Mouse (Mus musculus) cerebellum, adult 2 months (tissue): Measurements from ENCODE around the gene Fbln5.

Source experiments
- CTCF ChIP-seq: fragments of 200-500 bp; IDR thresholded peaks from 2 replicates; pipeline ENCODE4 v1.5.1; 2011; ENCODE audit warnings: low read depth, mild to moderate bottlenecking, control low read depth, low read length, moderate library complexity, borderline replicate concordance; ENCODE audit not compliant: insufficient read depth
- POLR2A ChIP-seq: fragments of 200-500 bp; IDR thresholded peaks from 2 replicates; pipeline ENCODE4 v1.6.1; 2011; ENCODE audit warnings: low read length, control low read depth, borderline replicate concordance; ENCODE audit not compliant: insufficient read depth

DNA sequence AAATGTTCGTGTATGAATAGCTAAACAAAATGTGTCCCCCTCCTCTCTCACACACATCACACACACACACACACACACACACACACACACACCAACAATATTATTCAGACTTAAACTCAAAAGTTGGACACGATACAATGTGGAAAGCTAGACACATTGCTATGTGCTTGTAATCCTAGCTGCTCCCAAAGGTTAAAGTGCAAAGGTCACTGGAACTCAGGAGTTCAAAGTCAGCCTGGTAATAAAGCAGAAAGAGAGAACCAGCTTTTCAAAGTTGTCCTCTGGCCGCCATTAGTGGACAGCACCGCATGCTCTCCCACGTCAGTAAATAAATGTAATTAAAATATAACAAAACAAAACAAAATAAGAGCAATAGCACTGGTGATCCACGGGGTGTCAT is 3.1 kb downstream of the Fbln5 start:
- TF ChIP-seq CTCF (no peak), POLR2A (no peak)
